Mouse (Mus musculus) heart, postnatal 0 days (tissue): Measurements from ENCODE around the gene Gm48551.

Experiments used
- CTCF ChIP-seq: IDR thresholded peaks from 2 replicates; pipeline ENCODE4 v1.5.1; 2016; ENCODE audit warnings: antibody characterized with exemption, control low read depth, low read depth
- EP300 ChIP-seq: IDR thresholded peaks from 2 replicates; pipeline ENCODE4 v1.6.1; 2016; ENCODE audit warnings: antibody characterized with exemption, low read depth

DNA sequence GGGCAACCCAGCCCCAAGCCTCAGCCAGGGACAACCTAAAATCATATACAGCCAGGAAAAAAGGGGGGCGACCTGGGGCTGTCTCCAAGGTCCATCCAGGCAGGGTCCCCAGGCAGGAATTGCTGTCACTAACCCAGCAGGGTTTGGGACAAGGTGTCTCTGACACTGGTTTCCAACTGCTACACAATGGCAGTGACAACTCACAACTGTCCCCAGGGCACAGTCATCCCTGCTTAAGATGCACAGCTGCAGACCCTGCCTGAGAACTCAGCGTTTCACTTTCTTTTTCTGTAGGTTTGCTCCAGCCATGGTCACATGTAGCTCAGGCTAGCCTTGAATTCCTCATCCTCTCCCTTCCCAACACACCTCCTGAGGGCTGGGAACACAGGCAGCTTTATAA lies 44.8 kb downstream of the Gm48551 start:
- TF ChIP-seq EP300 (no peak), CTCF (no peak)
